Mouse (Mus musculus) lung, adult 2 months (tissue): ENCODE data around the gene Wasf2. TPM values are rescaled to one million over a fixed set of nuclear protein-coding genes. Genes with fewer than 3 reads are reported as not detected.

Experiments
- DNase-seq: peaks from one replicate; pipeline ENCODE4 v3.0.0; 2022
- H3K4me1 ChIP-seq: fragments of 200-500 bp; 2 replicates; pipeline ENCODE4 v1.6.1; 2011; ENCODE audit warnings: low read length; ENCODE audit not compliant: control insufficient read depth, insufficient read depth
- H3K4me3 ChIP-seq: fragments of 200-500 bp; replicated peaks from 2 replicates; pipeline ENCODE3; 2011; ENCODE audit warnings: low read depth, mild to moderate bottlenecking, control low read depth, low read length; ENCODE audit errors: extremely low read depth
- CTCF ChIP-seq: fragments of 200-500 bp; IDR thresholded peaks from 2 replicates; pipeline ENCODE4 v1.5.1; 2011; ENCODE audit warnings: mild to moderate bottlenecking, low read length, control low read depth; ENCODE audit not compliant: insufficient read depth
- POLR2A ChIP-seq: fragments of 200-500 bp; IDR thresholded peaks from 2 replicates; pipeline ENCODE4 v1.6.1; 2011; ENCODE audit warnings: low read depth, mild to moderate bottlenecking, control low read depth, low read length, borderline replicate concordance; ENCODE audit errors: extremely low read depth
- WGBS: fragments of 180-500 bp; shearing (Covaris S2); methylation state at CpG from one replicate; pipeline ENCODE4 v1.1.7; 2018; 5-methylcytosine and 5-hydroxymethylcytosine counted together
- polyA plus RNA-seq: library from polyadenylated mRNA; depleted of rRNA; stranded (reverse); fragments of >200 nt; gene quantifications from 2 replicates; pipeline ENCODE4 v1.2.3, GENCODE M21; 2012

The Wasf2 gene
- polyA plus RNA-seq, 1 experiment, result 109 TPM

- 48% methylated on average over 3 of the region's 3 CpGs for WGBS
- no peak for DNase-seq
These were observed 73.3 kb downstream of the Wasf2 start for GRCm38 (mm10) chr4:133203591-133203990.

GRCm38 (mm10) chr4:133204379-133204778 lies 74.1 kb downstream of the Wasf2 start:
- DNase-seq, result no peak
- H3K4me1 ChIP-seq, result peaks cover 7% of the 10 kb centered on the region
- no peak for TF ChIP-seq CTCF
- no peak for TF ChIP-seq POLR2A
- 23% methylated on average over 7 of the region's 7 CpGs for WGBS
- no peak overlapping the region for H3K4me3 ChIP-seq

More at GRCm38 (mm10) chr4:133203591-133203990, 73.3 kb downstream of the Wasf2 start:
- H3K4me1 ChIP-seq, result peaks cover 7% of the 10 kb centered on the region
- H3K4me3 ChIP-seq, result no peak overlapping the region
- no peak for TF ChIP-seq CTCF
- no peak for TF ChIP-seq POLR2A

- no peak for DNase-seq
- TF ChIP-seq CTCF, result peak; percentile 88
- no peak for TF ChIP-seq POLR2A
These were observed 79.1 kb downstream of the Wasf2 start for GRCm38 (mm10) chr4:133209366-133209765.

GRCm38 (mm10) chr4:133210023-133210787 lies 79.9 kb downstream of the Wasf2 start:
- TF ChIP-seq CTCF, result no peak
- no peak for TF ChIP-seq POLR2A
- 89% methylated on average over 24 of the region's 24 CpGs for WGBS
- peaks cover 6% of the 10 kb centered on the region for H3K4me1 ChIP-seq
- DNase-seq, result no peak
- no peak overlapping the region for H3K4me3 ChIP-seq

More at GRCm38 (mm10) chr4:133209366-133209765, 79.1 kb downstream of the Wasf2 start:
- H3K4me1 ChIP-seq, result peaks cover 6% of the 10 kb centered on the region
- WGBS, result 5% methylated on average over 11 of the region's 11 CpGs
- H3K4me3 ChIP-seq, result no peak overlapping the region

GRCm38 (mm10) chr4:133210788-133211390 lies 80.6 kb downstream of the Wasf2 start:
- H3K4me1 ChIP-seq, result peaks cover 6% of the 10 kb centered on the region
- 93% methylated on average over 19 of the region's 19 CpGs for WGBS
- DNase-seq, result no peak
- TF ChIP-seq POLR2A (no peak), CTCF (no peak)
- H3K4me3 ChIP-seq, result no peak overlapping the region

- WGBS, result 4% methylated on average over 52 of the region's 52 CpGs
These were observed 81.7 kb downstream of the Wasf2 start, which contains the start of the genes Cd164l2 and Gpr3 for GRCm38 (mm10) chr4:133211751-133212561. Cd164l2 (plus strand) TSS chr4:133212131. Gpr3 (minus strand) TSS chr4:133212536.

GRCm38 (mm10) chr4:133212562-133213267 lies 82.4 kb downstream of the Wasf2 start:
- H3K4me1 ChIP-seq, result peaks cover 6% of the 10 kb centered on the region
- 2% methylated on average over 44 of the region's 44 CpGs for WGBS
- TF ChIP-seq CTCF, result no peak
- TF ChIP-seq POLR2A, result no peak
- DNase-seq, result peak; percentile 80
- no peak overlapping the region for H3K4me3 ChIP-seq

More at GRCm38 (mm10) chr4:133211751-133212561, 81.7 kb downstream of the Wasf2 start, which contains the start of the genes Cd164l2 and Gpr3:
- H3K4me3 ChIP-seq, result peak within 1 kb of the TSS; percentile 38
- TF ChIP-seq POLR2A (no peak), CTCF (no peak)
- no peak for DNase-seq
- H3K4me1 ChIP-seq, result peaks cover 6% of the 10 kb centered on the region

GRCm38 (mm10) chr4:133213268-133213590 lies 82.9 kb downstream of the Wasf2 start:
- 6% methylated on average over 9 of the region's 9 CpGs for WGBS
- Histone ChIP-seq H3K4me3 (no peak overlapping the region), H3K4me1 (peaks cover 6% of the 10 kb centered on the region)
- TF ChIP-seq POLR2A, result no peak
- no peak for TF ChIP-seq CTCF
- DNase-seq, result no peak
